Mouse (Mus musculus): ENCODE measurements around the gene Adk.

GRCm38 (mm10) chr14:21020435-21020834, 31.9 kb upstream of the Adk start:
- TF ChIP-seq POLR2A (IDR thresholded peaks at IDR 0.05; ENCODE audit: borderline replicate concordance, control insufficient read depth, low read depth, low read length) = no peak
- TF ChIP-seq CTCF (IDR thresholded peaks at IDR 0.05; ENCODE audit: control insufficient read depth, insufficient read depth, low read length) = no peak
